Mouse (Mus musculus) CD4-positive, CD25-positive, alpha-beta regulatory T cell, adult 2 months (primary cell): ENCODE results near the gene Mfsd6.
A peak's percentile ranks its signal among the peaks of the same experiment; 100 is the strongest.

Source experiments
- DNase-seq: peaks from one replicate; pipeline ENCODE4 v3.0.0-alpha.2; 2012; ENCODE audit warnings: low read depth, low spot score

Mfsd6 gene

GRCm38 (mm10) chr1:52640266-52640665 lies 87.0 kb downstream of the Mfsd6 start:
- no peak for DNase-seq

GRCm38 (mm10) chr1:52639090-52639489 lies 88.2 kb downstream of the Mfsd6 start:
- no peak for DNase-seq

GRCm38 (mm10) chr1:52638101-52638500 lies 89.2 kb downstream of the Mfsd6 start:
- no peak for DNase-seq

GRCm38 (mm10) chr1:52635932-52636331 lies 91.3 kb downstream of the Mfsd6 start:
- no peak for DNase-seq

- DNase-seq, result no peak
Measured at GRCm38 (mm10) chr1:52634251-52634650, 93.0 kb downstream of the Mfsd6 start.

GRCm38 (mm10) chr1:52631570-52631969 lies 95.7 kb downstream of the Mfsd6 start:
- DNase-seq, result peak; percentile 67

GRCm38 (mm10) chr1:52630937-52631299 lies 96.3 kb downstream of the Mfsd6 start:
- peak; percentile 89 for DNase-seq

- DNase-seq, result peak; percentile 94
Measured at GRCm38 (mm10) chr1:52630248-52630936, 96.9 kb downstream of the Mfsd6 start, which contains the start of gene Nemp2. TSS of gene Nemp2 (plus strand) at chr1:52630703.

- no peak for DNase-seq
Measured at GRCm38 (mm10) chr1:52620442-52620841, 106.8 kb downstream of the Mfsd6 start.

- DNase-seq, result no peak
Measured at GRCm38 (mm10) chr1:52618217-52618616, 109.0 kb downstream of the Mfsd6 start.

GRCm38 (mm10) chr1:52608486-52608885 lies 118.8 kb downstream of the Mfsd6 start:
- no peak for DNase-seq

- peak; percentile 41 for DNase-seq
Measured at GRCm38 (mm10) chr1:52607700-52608099, 119.6 kb downstream of the Mfsd6 start.
